Comparison of ENCODE assay signal across 9 mouse cellular contexts in genomic region chr15:31611027-31611426, GRCm38 (mm10). TPM values are rescaled to one million over a fixed set of nuclear protein-coding genes. Genes with fewer than 3 reads are reported as not detected.
DNase-seq lines count a peak whose midpoint lies in the region; ATAC-seq and TF ChIP-seq lines count a peak whose summit lies in the region.
"Had no signal": no experiment of that assay in that cellular context is flagged by ENCODE, and none has a peak within 500 bp of the region (broad histone marks: within the 10 kb centered on the region; RNA-seq: fewer than 3 reads in every experiment).

No protein-coding gene starts in this region.

- no peak for TF ChIP-seq POLR2A in thymus, adult 2 months (IDR thresholded peaks at IDR 0.05; ENCODE audit: control insufficient read depth, extremely low read depth, insufficient read depth, low read length, poor library complexity)

- no peak overlapping the region for H3K4me2 ChIP-seq in kidney, embryonic 14.5 days (replicated peaks; ENCODE audit: low read depth, low read length)
- no peak overlapping the region for H3K4me2 ChIP-seq in forebrain, embryonic 16.5 days (ENCODE audit: low read length)
- H3K4me2 ChIP-seq in stomach, postnatal 0 days (replicated peaks; ENCODE audit: low read depth), result no peak overlapping the region
- H3K4me2 ChIP-seq: neural tube, embryonic 12.5 days had no signal

- peak; percentile 70 for DNase-seq in kidney, postnatal 10 days
- peak; percentile 46 for DNase-seq in ZHBTc4 (ENCODE audit: low read depth, low spot score)
- peak; percentile 45 for DNase-seq in stomach, postnatal 0 days (ENCODE audit: low spot score)
- no peak for DNase-seq in thymus, adult 2 months
- DNase-seq in thymus, postnatal 4 days, result no peak

- no peak for ATAC-seq in kidney, embryonic 14.5 days (ENCODE audit: low FRiP score, low TSS enrichment)
- ATAC-seq in forebrain, embryonic 16.5 days, result peak; percentile 85
- ATAC-seq in stomach, postnatal 0 days (ENCODE audit: low FRiP score, low TSS enrichment), result 0 out of 2 replicates have a peak, but pooled peaks have one; percentile 61

- no peaks in the 10 kb centered on the region for H3K9me3 ChIP-seq in kidney, embryonic 14.5 days (ENCODE audit: control insufficient read depth, low read length)
- no peaks in the 10 kb centered on the region for H3K9me3 ChIP-seq in E14TG2a.4 (ENCODE audit: low read length)
- H3K9me3 ChIP-seq in forebrain, embryonic 16.5 days (ENCODE audit: control insufficient read depth, low read length), result no peaks in the 10 kb centered on the region
- no peaks in the 10 kb centered on the region for H3K9me3 ChIP-seq in stomach, postnatal 0 days (ENCODE audit: control insufficient read depth, low read length)
- H3K9me3 ChIP-seq: neural tube, embryonic 12.5 days had no signal

- no peak overlapping the region for H3K4me3 ChIP-seq in kidney, embryonic 14.5 days (ENCODE audit: low read length)
- H3K4me3 ChIP-seq in E14TG2a.4 (replicated peaks; ENCODE audit: low read length), result no peak overlapping the region
- no peak overlapping the region for H3K4me3 ChIP-seq in forebrain, embryonic 16.5 days (replicated peaks; ENCODE audit: low read length)
- H3K4me3 ChIP-seq in stomach, postnatal 0 days (ENCODE audit: low read depth, low read length), result no peak overlapping the region
- H3K4me3 ChIP-seq in thymus, adult 2 months (ENCODE audit: control insufficient read depth, insufficient read depth, low read length), result no peak overlapping the region
- H3K4me3 ChIP-seq: neural tube, embryonic 12.5 days had no signal

- H3K27ac ChIP-seq in kidney, embryonic 14.5 days (ENCODE audit: low read depth, low read length), result no peak overlapping the region
- H3K27ac ChIP-seq in forebrain, embryonic 16.5 days (ENCODE audit: low read length), result no peak overlapping the region
- H3K27ac ChIP-seq in stomach, postnatal 0 days (replicated peaks), result no peak overlapping the region
- H3K27ac ChIP-seq in thymus, adult 2 months (ENCODE audit: control insufficient read depth, insufficient read depth, low read length), result no peak overlapping the region
- H3K27ac ChIP-seq: neural tube, embryonic 12.5 days had no signal

- no peak overlapping the region for H3K9ac ChIP-seq in kidney, embryonic 14.5 days (ENCODE audit: low read depth, low read length)
- H3K9ac ChIP-seq in forebrain, embryonic 16.5 days (replicated peaks; ENCODE audit: low read depth, low read length), result no peak overlapping the region
- no peak overlapping the region for H3K9ac ChIP-seq in stomach, postnatal 0 days (ENCODE audit: low read length)
- H3K9ac ChIP-seq: neural tube, embryonic 12.5 days had no signal

- no peaks in the 10 kb centered on the region for H3K27me3 ChIP-seq in kidney, embryonic 14.5 days (ENCODE audit: control insufficient read depth, insufficient read depth, low read length)
- no peaks in the 10 kb centered on the region for H3K27me3 ChIP-seq in E14TG2a.4 (ENCODE audit: insufficient read depth, low read length)
- no peaks in the 10 kb centered on the region for H3K27me3 ChIP-seq in forebrain, embryonic 16.5 days (replicated peaks; ENCODE audit: control insufficient read depth, insufficient read depth, low read length)
- no peaks in the 10 kb centered on the region for H3K27me3 ChIP-seq in stomach, postnatal 0 days (ENCODE audit: control insufficient read depth, insufficient read depth, low read length)
- H3K27me3 ChIP-seq in thymus, adult 2 months (ENCODE audit: control insufficient read depth, insufficient read depth, low read length), result no peaks in the 10 kb centered on the region
- H3K27me3 ChIP-seq: neural tube, embryonic 12.5 days had no signal

- 0 out of 2 replicates have a peak, but pooled peaks cover 3% of the 10 kb centered on the region for H3K4me1 ChIP-seq in kidney, embryonic 14.5 days (ENCODE audit: control insufficient read depth, insufficient read depth, low read length)
- H3K4me1 ChIP-seq in E14TG2a.4 (replicated peaks; ENCODE audit: low read depth, low read length), result peaks cover 22% of the 10 kb centered on the region
- H3K4me1 ChIP-seq in forebrain, embryonic 16.5 days (replicated peaks; ENCODE audit: control insufficient read depth, insufficient read depth, low read length), result peaks cover 5% of the 10 kb centered on the region
- no peaks in the 10 kb centered on the region for H3K4me1 ChIP-seq in stomach, postnatal 0 days (replicated peaks; ENCODE audit: control insufficient read depth, insufficient read depth)
- no peaks in the 10 kb centered on the region for H3K4me1 ChIP-seq in thymus, adult 2 months (replicated peaks; ENCODE audit: control insufficient read depth, insufficient read depth, low read length)
- H3K4me1 ChIP-seq: neural tube, embryonic 12.5 days had no signal

- TF ChIP-seq CTCF in E14TG2a.4 (conservative IDR thresholded peaks at IDR 0.05; ENCODE audit: low read length), result peak; percentile 23; the same call in 1 of the 2 replicates
- peak; percentile 71 for TF ChIP-seq CTCF in stomach, postnatal 0 days (IDR thresholded peaks at IDR 0.05; ENCODE audit: low read depth)
- no peak for TF ChIP-seq CTCF in thymus, adult 2 months (IDR thresholded peaks at IDR 0.05; ENCODE audit: borderline replicate concordance, control insufficient read depth, extremely low read depth, insufficient read depth, low read length, poor library complexity)

- 47% methylated on average over 3 of the region's 3 CpGs for WGBS in kidney, embryonic 14.5 days
- 38% methylated on average over 3 of the region's 3 CpGs for WGBS in forebrain, embryonic 16.5 days
- 63% methylated on average over 3 of the region's 3 CpGs for WGBS in stomach, postnatal 0 days
- 94% methylated on average over 3 of the region's 3 CpGs for WGBS in thymus, adult 2 months

- 0 out of 2 replicates have a peak, but pooled peaks cover 5% of the 10 kb centered on the region for H3K36me3 ChIP-seq in kidney, embryonic 14.5 days (ENCODE audit: control insufficient read depth, insufficient read depth, low read length)
- H3K36me3 ChIP-seq in E14TG2a.4 (ENCODE audit: insufficient read depth, low read length), result 0 out of 2 replicates have a peak, but pooled peaks cover 3% of the 10 kb centered on the region
- H3K36me3 ChIP-seq in forebrain, embryonic 16.5 days (ENCODE audit: control insufficient read depth, insufficient read depth), result no peaks in the 10 kb centered on the region
- no peaks in the 10 kb centered on the region for H3K36me3 ChIP-seq in stomach, postnatal 0 days (ENCODE audit: control insufficient read depth, insufficient read depth, low read length)
- H3K36me3 ChIP-seq in thymus, adult 2 months (ENCODE audit: control insufficient read depth, insufficient read depth, low read length), result no peaks in the 10 kb centered on the region

- no peak for TF ChIP-seq EP300 in stomach, postnatal 0 days (optimal IDR thresholded peaks at IDR 0.05)

RNA-seq across cellular contexts. Expression of gene Fam173b, which starts 9.4 kb away (rescaled TPM):
- 12.3 and 13.1 TPM in 2 replicates for polyA plus RNA-seq in kidney, embryonic 14.5 days (2014; fragmentation: Nextera tagmentation; extraction: Ambion mirVana)
- 9.5 and 10.2 TPM in 2 replicates for polyA plus RNA-seq in forebrain, embryonic 16.5 days (2015; fragmentation: Nextera tagmentation; extraction: Ambion mirVana)
- polyA plus RNA-seq in stomach, postnatal 0 days (2015; fragmentation: Nextera tagmentation; extraction: Ambion mirVana), result 9.9 and 10.4 TPM in 2 replicates
- 8.2 and 8.4 TPM in 2 replicates for polyA plus RNA-seq in thymus, adult 2 months (2012; rRNA removed)

RNA-seq across cellular contexts. Expression of gene Cct5, which starts 9.4 kb away (rescaled TPM):
- polyA plus RNA-seq in kidney, embryonic 14.5 days (2014; fragmentation: Nextera tagmentation; extraction: Ambion mirVana), result 639 and 654 TPM in 2 replicates
- 538 and 575 TPM in 2 replicates for polyA plus RNA-seq in forebrain, embryonic 16.5 days (2015; fragmentation: Nextera tagmentation; extraction: Ambion mirVana)
- polyA plus RNA-seq in stomach, postnatal 0 days (2015; fragmentation: Nextera tagmentation; extraction: Ambion mirVana), result 247 and 248 TPM in 2 replicates
- polyA plus RNA-seq in thymus, adult 2 months (2012; rRNA removed), result 139 and 148 TPM in 2 replicates

RNA-seq across cellular contexts. Expression of gene Cmbl, which starts 45.8 kb away (rescaled TPM):
- polyA plus RNA-seq in kidney, embryonic 14.5 days (2014; fragmentation: Nextera tagmentation; extraction: Ambion mirVana), result 5.5 and 5.9 TPM in 2 replicates
- 8.6 and 8.9 TPM in 2 replicates for polyA plus RNA-seq in forebrain, embryonic 16.5 days (2015; fragmentation: Nextera tagmentation; extraction: Ambion mirVana)
- 37.8 and 38.2 TPM in 2 replicates for polyA plus RNA-seq in stomach, postnatal 0 days (2015; fragmentation: Nextera tagmentation; extraction: Ambion mirVana)
- 7.9 and 9.2 TPM in 2 replicates for polyA plus RNA-seq in thymus, adult 2 months (2012; rRNA removed)

Comparison
In these comparisons a context has a peak if more than half of its experiments do, and no peak if none do; other contexts are left out.
1. DNase-seq: peak in kidney, postnatal 10 days (single experiment), ZHBTc4 (single experiment) and stomach, postnatal 0 days (single experiment); none in thymus, adult 2 months (single experiment) and thymus, postnatal 4 days (single experiment).